Mouse (Mus musculus) megakaryocyte progenitor cell, adult 5-6 weeks (primary cell): ENCODE measurements around the gene Lrrc57. TPM values are rescaled to one million over a fixed set of nuclear protein-coding genes. Genes with fewer than 3 reads are reported as not detected.

Experiments used
- total RNA-seq, 2 experiments: library from RNA; stranded (forward) in 1 of 2; stranded (reverse) in 1 of 2; fragments of 157-497, 149-512 nt in 1 of 2; fragments of 200-1000 nt in 1 of 2; gene quantifications; 2 replicates each; pipeline versions ENCODE4 v1.2.3 to v1.2.4; 2015 to 2017

Lrrc57 gene
- total RNA-seq, 2 experiments from 2014 or later: 21.4 to 22.9 TPM

Other genes starting within 250 kb of the Lrrc57 start
- gene Ganc, start 205.6 kb downstream of the Lrrc57 start, total RNA-seq (2015): 17.4 and 21.8 TPM in 2 replicates
- 18.8 and 25.2 TPM in 2 replicates for gene Ganc, start 205.6 kb downstream of the Lrrc57 start, total RNA-seq (2017)
- gene Tmem87a, start 205.4 kb downstream of the Lrrc57 start, total RNA-seq (2015): 29.7 and 31.0 TPM in 2 replicates
- 63.3 and 70.2 TPM in 2 replicates for gene Tmem87a, start 205.4 kb downstream of the Lrrc57 start, total RNA-seq (2017)
- gene Capn3, start 153.5 kb downstream of the Lrrc57 start, total RNA-seq (2015): 0.95 and 2.2 TPM in 2 replicates
- gene Capn3, start 153.5 kb downstream of the Lrrc57 start, total RNA-seq (2017): 0.68 and 1.2 TPM in 2 replicates
- 89.6 and 117 TPM in 2 replicates for gene Zfp106, start 45.7 kb downstream of the Lrrc57 start, total RNA-seq (2015)
- gene Zfp106, start 45.7 kb downstream of the Lrrc57 start, total RNA-seq (2017): 91.5 and 94.4 TPM in 2 replicates
- gene Snap23, start 41.8 kb downstream of the Lrrc57 start, total RNA-seq (2015): 63.4 and 64.3 TPM in 2 replicates
- 86.2 and 131 TPM in 2 replicates for gene Snap23, start 41.8 kb downstream of the Lrrc57 start, total RNA-seq (2017)
- 28.5 and 29.9 TPM in 2 replicates for gene Haus2, start 137 bp downstream of the Lrrc57 start, total RNA-seq (2015)
- gene Haus2, start 137 bp downstream of the Lrrc57 start, total RNA-seq (2017): 17.6 and 17.7 TPM in 2 replicates
- 1.2 and 2.5 TPM in 2 replicates for gene Stard9, start 19.6 kb upstream of the Lrrc57 start, total RNA-seq (2015)
- gene Stard9, start 19.6 kb upstream of the Lrrc57 start, total RNA-seq (2017): 1.3 TPM in 2 replicates
- gene Cdan1, start 240.6 kb upstream of the Lrrc57 start, total RNA-seq (2015): 13.3 and 14.4 TPM in 2 replicates
- 13.0 and 17.6 TPM in 2 replicates for gene Cdan1, start 240.6 kb upstream of the Lrrc57 start, total RNA-seq (2017)
- gene Ttbk2, start 241.1 kb upstream of the Lrrc57 start, total RNA-seq (2015): 4.0 and 5.2 TPM in 2 replicates
- 4.5 and 7.4 TPM in 2 replicates for gene Ttbk2, start 241.1 kb upstream of the Lrrc57 start, total RNA-seq (2017)